Mouse (Mus musculus) spleen, adult 2 months (tissue): ENCODE measurements around the gene Prkca. TPM values are rescaled to one million over a fixed set of nuclear protein-coding genes. Genes with fewer than 3 reads are reported as not detected.

Experiments used
- DNase-seq, 2 experiments: peaks; one replicate each; pipeline versions ENCODE4 v3.0.0 to v3.0.0-alpha.2; 2012 to 2021; ENCODE audit warnings: low spot score in 2 of 2, low read depth in 1 of 2
- H3K27ac ChIP-seq: fragments of 200-500 bp; 2 replicates; pipeline ENCODE4 v1.5.1; 2012; ENCODE audit warnings: low read length, inconsistent platforms; ENCODE audit not compliant: insufficient read depth
- H3K27me3 ChIP-seq: fragments of 200-500 bp; 2 replicates; pipeline ENCODE4 v1.6.1; 2012; ENCODE audit warnings: mild to moderate bottlenecking, moderate library complexity, low read length, inconsistent platforms; ENCODE audit not compliant: control insufficient read depth, insufficient read depth
- H3K36me3 ChIP-seq: fragments of 200-500 bp; 2 replicates; pipeline ENCODE4 v1.6.1; 2012; ENCODE audit warnings: mild to moderate bottlenecking, low read length, inconsistent platforms; ENCODE audit not compliant: control insufficient read depth, insufficient read depth
- H3K4me1 ChIP-seq: fragments of 200-500 bp; 2 replicates; pipeline ENCODE4 v1.6.1; 2011; ENCODE audit warnings: inconsistent platforms; ENCODE audit not compliant: control insufficient read depth, insufficient read depth, insufficient read length
- H3K4me3 ChIP-seq: fragments of 200-500 bp; 2 replicates; pipeline ENCODE4 v1.5.1; 2011; ENCODE audit warnings: mild to moderate bottlenecking, inconsistent platforms; ENCODE audit not compliant: insufficient read depth, insufficient read length; ENCODE audit errors: extremely low read depth
- CTCF ChIP-seq: fragments of 200-500 bp; IDR thresholded peaks from 2 replicates; pipeline ENCODE4 v1.5.1; 2011; ENCODE audit warnings: mild to moderate bottlenecking, inconsistent platforms; ENCODE audit not compliant: insufficient read depth, insufficient read length, insufficient replicate concordance; ENCODE audit errors: extremely low read depth
- POLR2A ChIP-seq: fragments of 200-500 bp; IDR thresholded peaks from 2 replicates; pipeline ENCODE4 v1.6.1; 2011; ENCODE audit warnings: low read depth, low read length, inconsistent platforms
- WGBS: fragments of 180-500 bp; shearing (Covaris S2); methylation state at CpG from one replicate; pipeline ENCODE4 v1.1.7; 2018; 5-methylcytosine and 5-hydroxymethylcytosine counted together
- polyA plus RNA-seq: library from polyadenylated mRNA; depleted of rRNA; stranded (reverse); fragments of >200 nt; gene quantifications from 2 replicates; pipeline ENCODE4 v1.2.3, GENCODE M21; 2012

The Prkca gene
- polyA plus RNA-seq, 1 experiment, result 8.4 TPM

GRCm38 (mm10) chr11:108236754-108237428 is 106.8 kb downstream of the Prkca start:
- no peak for DNase-seq
- no peak for TF ChIP-seq CTCF
- no peak for TF ChIP-seq POLR2A
- Histone ChIP-seq H3K27me3 (no peaks in the 10 kb centered on the region), H3K4me3 (no peak overlapping the region), H3K36me3 (no peaks in the 10 kb centered on the region), H3K27ac (no peak overlapping the region), H3K4me1 (peaks cover 6% of the 10 kb centered on the region; the same call in 1 of the 2 replicates)
- 70% methylated on average over 10 of the region's 10 CpGs for WGBS

- TF ChIP-seq CTCF (no peak), POLR2A (no peak)
- H3K36me3 ChIP-seq, result no peaks in the 10 kb centered on the region
- no peak for DNase-seq
- WGBS, result 71% methylated on average over 2 of the region's 2 CpGs
- no peak overlapping the region for H3K4me3 ChIP-seq
- H3K4me1 ChIP-seq, result peaks cover 6% of the 10 kb centered on the region; the same call in 1 of the 2 replicates
- no peaks in the 10 kb centered on the region for H3K27me3 ChIP-seq
- no peak overlapping the region for H3K27ac ChIP-seq
Observed at GRCm38 (mm10) chr11:108236195-108236594, 107.5 kb downstream of the Prkca start.

GRCm38 (mm10) chr11:108235081-108235703 is 108.5 kb downstream of the Prkca start:
- Histone ChIP-seq H3K27ac (no peak overlapping the region), H3K4me1 (peaks cover 6% of the 10 kb centered on the region; the same call in 1 of the 2 replicates), H3K4me3 (no peak overlapping the region), H3K27me3 (no peaks in the 10 kb centered on the region), H3K36me3 (no peaks in the 10 kb centered on the region)
- no peak for DNase-seq
- TF ChIP-seq POLR2A (no peak), CTCF (no peak)
- 16% methylated on average over 5 of the region's 5 CpGs for WGBS

DNA sequence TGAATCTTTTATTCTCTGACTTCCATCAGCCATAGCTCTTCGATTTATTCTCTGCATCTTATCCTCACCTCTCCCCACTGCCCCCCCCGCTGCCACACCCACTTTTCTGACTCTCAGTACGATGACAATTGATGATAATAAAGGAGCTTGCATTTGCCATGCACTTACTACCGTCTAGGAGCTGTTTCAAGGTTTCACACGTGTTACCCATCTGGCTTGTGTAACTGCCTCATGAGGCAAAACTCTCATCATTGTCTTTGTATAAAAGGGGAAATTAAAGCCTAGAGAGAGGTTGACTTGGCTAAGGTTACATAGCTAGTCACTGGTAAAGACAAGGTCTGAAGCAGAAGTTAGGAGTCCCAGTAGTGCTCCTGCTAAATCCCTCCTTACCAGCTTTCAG is 110.7 kb downstream of the Prkca start:
- WGBS, result 82% methylated on average over 5 of the region's 5 CpGs
- Histone ChIP-seq H3K4me3 (no peak overlapping the region), H3K27ac (no peak overlapping the region), H3K4me1 (peaks cover 6% of the 10 kb centered on the region; the same call in 1 of the 2 replicates), H3K27me3 (no peaks in the 10 kb centered on the region), H3K36me3 (no peaks in the 10 kb centered on the region)
- TF ChIP-seq POLR2A (no peak), CTCF (no peak)
- no peak for DNase-seq

DNA sequence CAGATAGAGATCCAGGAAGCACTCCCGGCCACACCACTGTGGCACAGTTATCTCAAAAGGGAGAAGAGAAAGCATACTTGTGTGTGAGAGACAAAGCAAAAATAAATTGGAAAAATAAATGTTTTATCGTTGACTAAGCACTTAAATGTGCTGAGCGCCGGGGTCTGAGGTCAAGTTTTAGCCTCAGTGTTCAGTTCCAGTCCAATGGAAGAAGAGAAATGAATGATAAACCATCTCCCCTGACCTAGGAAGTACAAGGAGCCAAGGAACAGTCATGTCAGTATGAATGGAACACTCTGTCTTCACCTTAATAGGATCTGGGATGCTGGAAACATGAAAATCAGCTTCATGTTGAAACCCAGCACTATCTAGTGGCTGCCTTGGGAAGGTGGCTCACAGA is 113.6 kb downstream of the Prkca start:
- Histone ChIP-seq H3K27ac (no peak overlapping the region), H3K27me3 (no peaks in the 10 kb centered on the region), H3K36me3 (no peaks in the 10 kb centered on the region), H3K4me3 (no peak overlapping the region), H3K4me1 (peaks cover 2% of the 10 kb centered on the region; the same call in 1 of the 2 replicates)
- WGBS, result 89% methylated on average over 4 of the region's 4 CpGs
- TF ChIP-seq CTCF (no peak), POLR2A (no peak)
- no peak for DNase-seq

GRCm38 (mm10) chr11:108229176-108229946 is 114.4 kb downstream of the Prkca start:
- WGBS, result 83% methylated on average over 8 of the region's 8 CpGs
- H3K27me3 ChIP-seq, result no peaks in the 10 kb centered on the region
- H3K36me3 ChIP-seq, result no peaks in the 10 kb centered on the region
- H3K27ac ChIP-seq, result no peak overlapping the region
- DNase-seq, result no peak
- H3K4me1 ChIP-seq, result peaks cover 5% of the 10 kb centered on the region; the same call in 1 of the 2 replicates
- H3K4me3 ChIP-seq, result no peak overlapping the region
- no peak for TF ChIP-seq POLR2A
- TF ChIP-seq CTCF, result no peak

- no peak overlapping the region for H3K4me3 ChIP-seq
- H3K4me1 ChIP-seq, result peaks cover 8% of the 10 kb centered on the region; the same call in 1 of the 2 replicates
- TF ChIP-seq POLR2A (no peak), CTCF (no peak)
- DNase-seq, result no peak
- H3K27me3 ChIP-seq, result no peaks in the 10 kb centered on the region
- no peaks in the 10 kb centered on the region for H3K36me3 ChIP-seq
- 93% methylated on average over 4 of the region's 4 CpGs for WGBS
- H3K27ac ChIP-seq, result no peak overlapping the region
Observed at GRCm38 (mm10) chr11:108228497-108228896, 115.2 kb downstream of the Prkca start.
